Mouse (Mus musculus): ENCODE data around the gene Gm21746. TPM values are rescaled to one million over a fixed set of nuclear protein-coding genes. Genes with fewer than 3 reads are reported as not detected.
"Not testable (repeated sequence)": the region's sequence is repeated elsewhere in the genome, so short reads cannot be mapped to it uniquely, and the experiment has no call there.

Gene Gm21746
- not detected for total RNA-seq (2021)
- long read RNA-seq, experiment 1 = 0 reads
- long read RNA-seq, experiment 2 = 0 reads

- DNase-seq = not testable (repeated sequence)
Observed at GRCm38 (mm10) chrY:6237895-6238294, at the start of gene Gm21746. TSS of gene Gm21746 (minus strand) at chrY:6237995.

GRCm38 (mm10) chrY:6266798-6267197, 29.0 kb upstream of the Gm21746 start, which contains the start of gene Gm20873:
TSS of gene Gm20873 (plus strand) at chrY:6267098.
- DNase-seq = not testable (repeated sequence)

Other genes starting within 250 kb of the Gm21746 start
- gene Gm20873, start 29.1 kb upstream of the Gm21746 start, total RNA-seq (2021) = not detected